Mouse (Mus musculus) MEL (cell line): ENCODE measurements around the gene Gdpd3. TPM values are rescaled to one million over a fixed set of nuclear protein-coding genes. Genes with fewer than 3 reads are reported as not detected.
A peak's percentile ranks its signal among the peaks of the same experiment; 100 is the strongest.

Experiments
- DNase-seq: peaks from one replicate; pipeline ENCODE4 v3.0.0; 2011; ENCODE audit warnings: low read depth, low spot score
- H3K27ac ChIP-seq: 2 replicates; pipeline ENCODE4 v1.5.1; 2012; ENCODE audit warnings: low read depth, mild to moderate bottlenecking, control low read depth, low read length, moderate library complexity; ENCODE audit not compliant: control insufficient read depth
- H3K27me3 ChIP-seq, 2 experiments: fragments of 150-350 bp in 1 of 2; sonication (generic) in 1 of 2; 2 replicates each; pipeline ENCODE4 v1.6.1; 2012; ENCODE audit warnings: low read length in 2 of 2, mild to moderate bottlenecking in 2 of 2, improper control_type of control experiment in 1 of 2, moderate library complexity in 1 of 2; ENCODE audit not compliant: insufficient read depth in 2 of 2, control insufficient read depth in 1 of 2
- H3K36me3 ChIP-seq, 2 experiments: 2 replicates each; pipeline ENCODE4 v1.6.1; 2012 to 2014; ENCODE audit warnings: low read length in 2 of 2, improper control_type of control experiment in 1 of 2, inconsistent platforms in 1 of 2, mild to moderate bottlenecking in 1 of 2; ENCODE audit not compliant: insufficient read depth in 2 of 2, control insufficient read depth in 1 of 2
- H3K4me1 ChIP-seq, 2 experiments: fragments of 150-350 bp in 1 of 2; sonication (generic) in 1 of 2; 2 replicates each; pipeline ENCODE4 v1.6.1; 2012; ENCODE audit warnings: low read length in 2 of 2, improper control_type of control experiment in 1 of 2, mild to moderate bottlenecking in 1 of 2; ENCODE audit not compliant: insufficient read depth in 2 of 2, control insufficient read depth in 1 of 2
- H3K4me3 ChIP-seq, 2 experiments: fragments of 150-350 bp in 1 of 2; sonication (generic) in 1 of 2; 2 replicates each; pipeline ENCODE4 v1.5.1; 2012; ENCODE audit warnings: low read depth in 2 of 2, low read length in 2 of 2, mild to moderate bottlenecking in 2 of 2, moderate library complexity in 2 of 2, control low read depth in 1 of 2, improper control_type of control experiment in 1 of 2; ENCODE audit not compliant: control insufficient read depth in 1 of 2, insufficient read depth in 1 of 2
- H3K79me2 ChIP-seq: 2 replicates; pipeline ENCODE4 v1.6.1; 2012; ENCODE audit warnings: mild to moderate bottlenecking, low read length, moderate library complexity; ENCODE audit not compliant: control insufficient read depth, poor library complexity, insufficient read depth
- H3K9ac ChIP-seq: 2 replicates; pipeline ENCODE4 v1.6.1; 2012; ENCODE audit warnings: low read depth, mild to moderate bottlenecking, control low read depth, low read length, moderate library complexity; ENCODE audit not compliant: control insufficient read depth, poor library complexity, severe bottlenecking
- H3K9me3 ChIP-seq: fragments of 150-350 bp; sonication (generic); replicated peaks from 2 replicates; pipeline ENCODE4 v1.6.1; 2012; ENCODE audit warnings: mild to moderate bottlenecking, low read length, improper control_type of control experiment, moderate library complexity; ENCODE audit not compliant: insufficient read depth
- CHD1 ChIP-seq: IDR thresholded peaks from 2 replicates; pipeline ENCODE4 v1.6.1; 2012; ENCODE audit warnings: low read depth, mild to moderate bottlenecking, inconsistent platforms, low read length, improper control_type of control experiment
- E2F4 ChIP-seq: IDR thresholded peaks from 2 replicates; pipeline ENCODE4 v1.6.1; 2011; ENCODE audit warnings: low read depth, low read length, improper control_type of control experiment, borderline replicate concordance
- EP300 ChIP-seq, 2 experiments: IDR thresholded peaks; 2 replicates each; pipeline ENCODE4 v1.6.1; 2011; ENCODE audit warnings: improper control_type of control experiment in 2 of 2, low read length in 2 of 2, low read depth in 1 of 2, mild to moderate bottlenecking in 1 of 2
- ETS1 ChIP-seq: IDR thresholded peaks from 2 replicates; pipeline ENCODE4 v1.6.1; 2012; ENCODE audit warnings: low read depth, mild to moderate bottlenecking, inconsistent platforms, low read length, improper control_type of control experiment, moderate library complexity
- GABPA ChIP-seq: IDR thresholded peaks from 2 replicates; pipeline ENCODE4 v1.6.1; 2012; ENCODE audit warnings: low read depth, mild to moderate bottlenecking, inconsistent platforms, low read length, improper control_type of control experiment, moderate library complexity
- GATA1 ChIP-seq: IDR thresholded peaks from 2 replicates; pipeline ENCODE4 v1.6.1; 2011; ENCODE audit warnings: low read depth, low read length, improper control_type of control experiment
- HCFC1 ChIP-seq: IDR thresholded peaks from 2 replicates; pipeline ENCODE4 v1.6.1; 2012; ENCODE audit warnings: low read depth, mild to moderate bottlenecking, inconsistent platforms, low read length, improper control_type of control experiment, moderate library complexity
- JUND ChIP-seq: IDR thresholded peaks from 2 replicates; pipeline ENCODE4 v1.6.1; 2011; ENCODE audit warnings: low read depth, mild to moderate bottlenecking, improper control_type of control experiment, low read length
- KAT2A ChIP-seq: conservative IDR thresholded peaks from 2 replicates; pipeline ENCODE4 v1.6.1; 2012; ENCODE audit warnings: low read depth, low read length, improper control_type of control experiment, inconsistent platforms
- MAX ChIP-seq: IDR thresholded peaks from 2 replicates; pipeline ENCODE4 v1.6.1; 2011; ENCODE audit warnings: low read length, improper control_type of control experiment
- MAZ ChIP-seq: IDR thresholded peaks from 2 replicates; pipeline ENCODE4 v1.6.1; 2012; ENCODE audit warnings: low read depth, mild to moderate bottlenecking, inconsistent platforms, low read length, improper control_type of control experiment
- MEF2A ChIP-seq: IDR thresholded peaks from 2 replicates; pipeline ENCODE4 v1.6.1; 2014; ENCODE audit warnings: low read depth, mild to moderate bottlenecking, inconsistent platforms, low read length, improper control_type of control experiment; ENCODE audit not compliant: poor library complexity, insufficient replicate concordance, severe bottlenecking; ENCODE audit errors: extremely low read depth
- MXI1 ChIP-seq: IDR thresholded peaks from 2 replicates; pipeline ENCODE4 v1.6.1; 2011; ENCODE audit warnings: mild to moderate bottlenecking, low read depth, low read length, improper control_type of control experiment
- MYB ChIP-seq: IDR thresholded peaks from 2 replicates; pipeline ENCODE4 v1.6.1; 2011; ENCODE audit warnings: mild to moderate bottlenecking, low read depth, low read length, improper control_type of control experiment
- MYC ChIP-seq: IDR thresholded peaks from 2 replicates; pipeline ENCODE4 v1.6.1; 2011; ENCODE audit warnings: low read depth, mild to moderate bottlenecking, low read length, improper control_type of control experiment, moderate library complexity
- NELFE ChIP-seq: IDR thresholded peaks from 2 replicates; pipeline ENCODE4 v1.6.1; 2011; ENCODE audit warnings: low read depth, low read length, improper control_type of control experiment
- NRF1 ChIP-seq: IDR thresholded peaks from 2 replicates; pipeline ENCODE4 v1.6.1; 2014; ENCODE audit warnings: low read depth, mild to moderate bottlenecking, inconsistent platforms, low read length, improper control_type of control experiment, moderate library complexity; ENCODE audit not compliant: poor library complexity, insufficient read depth, severe bottlenecking
- POLR2A ChIP-seq, 2 experiments: IDR thresholded peaks; 2 replicates each; pipeline ENCODE4 v1.6.1; 2011 to 2012; ENCODE audit warnings: low read length in 2 of 2, mild to moderate bottlenecking in 2 of 2, control low read depth in 1 of 2, improper control_type of control experiment in 1 of 2, low read depth in 1 of 2, moderate library complexity in 1 of 2; ENCODE audit not compliant: control insufficient read depth in 1 of 2, insufficient read depth in 1 of 2, poor library complexity in 1 of 2
- POLR2AphosphoS2 ChIP-seq: IDR thresholded peaks from 2 replicates; pipeline ENCODE4 v1.6.1; 2011; ENCODE audit warnings: low read length, improper control_type of control experiment
- RCOR1 ChIP-seq: IDR thresholded peaks from 2 replicates; pipeline ENCODE4 v1.6.1; 2012; ENCODE audit warnings: low read depth, mild to moderate bottlenecking, inconsistent platforms, low read length, improper control_type of control experiment
- SIN3A ChIP-seq: IDR thresholded peaks from 2 replicates; pipeline ENCODE4 v1.6.1; 2012; ENCODE audit warnings: low read length, improper control_type of control experiment, inconsistent platforms
- SMC3 ChIP-seq: IDR thresholded peaks from 2 replicates; pipeline ENCODE4 v1.6.1; 2011; ENCODE audit warnings: low read depth, low read length, improper control_type of control experiment
- TAL1 ChIP-seq: IDR thresholded peaks from 2 replicates; pipeline ENCODE4 v1.6.1; 2012; ENCODE audit warnings: mild to moderate bottlenecking, inconsistent platforms, low read length, moderate library complexity, mixed read lengths
- TBP ChIP-seq: IDR thresholded peaks from 2 replicates; pipeline ENCODE4 v1.8.0; 2011; ENCODE audit warnings: low read depth, low read length, improper control_type of control experiment
- TCF12 ChIP-seq: IDR thresholded peaks from 2 replicates; pipeline ENCODE4 v1.6.1; 2014; ENCODE audit warnings: low read depth, mild to moderate bottlenecking, inconsistent platforms, low read length, improper control_type of control experiment, moderate library complexity
- UBTF ChIP-seq: IDR thresholded peaks from 2 replicates; pipeline ENCODE4 v1.6.1; 2012; ENCODE audit warnings: low read depth, mild to moderate bottlenecking, inconsistent platforms, low read length, improper control_type of control experiment, moderate library complexity, borderline replicate concordance; ENCODE audit not compliant: insufficient read depth
- USF1 ChIP-seq: IDR thresholded peaks from 2 replicates; pipeline ENCODE4 v1.6.1; 2014; ENCODE audit warnings: low read depth, mild to moderate bottlenecking, inconsistent platforms, low read length, improper control_type of control experiment, moderate library complexity
- USF2 ChIP-seq, 2 experiments: IDR thresholded peaks; 2 replicates each; pipeline ENCODE4 v1.6.1; 2011 to 2012; ENCODE audit warnings: improper control_type of control experiment in 2 of 2, low read length in 2 of 2, borderline replicate concordance in 1 of 2, inconsistent platforms in 1 of 2, low read depth in 1 of 2, mild to moderate bottlenecking in 1 of 2; ENCODE audit not compliant: insufficient read depth in 1 of 2
- ZC3H11A ChIP-seq: IDR thresholded peaks from 2 replicates; pipeline ENCODE4 v1.6.1; 2012; ENCODE audit warnings: low read depth, mild to moderate bottlenecking, inconsistent platforms, low read length, improper control_type of control experiment
- ZKSCAN1 ChIP-seq: IDR thresholded peaks from 2 replicates; pipeline ENCODE4 v1.6.1; 2012; ENCODE audit warnings: low read depth, mild to moderate bottlenecking, inconsistent platforms, low read length, improper control_type of control experiment, moderate library complexity
- ZMIZ1 ChIP-seq: IDR thresholded peaks from 2 replicates; pipeline ENCODE4 v1.6.1; 2012; ENCODE audit warnings: low read depth, mild to moderate bottlenecking, inconsistent platforms, low read length, improper control_type of control experiment, moderate library complexity
- ZNF384 ChIP-seq: IDR thresholded peaks from 2 replicates; pipeline ENCODE4 v1.6.1; 2012; ENCODE audit warnings: low read depth, mild to moderate bottlenecking, inconsistent platforms, low read length, improper control_type of control experiment
- polyA plus RNA-seq, 2 experiments: library from polyadenylated mRNA; stranded (reverse) in 1 of 2; unstranded in 1 of 2; fragments of >175 nt in 1 of 2; fragments of >200 nt in 1 of 2; gene quantifications; 2 replicates each; pipeline versions ENCODE4 v1.2.1 to v1.2.4; 2012; ENCODE audit warnings: low replicate concordance in 2 of 2, low read depth in 1 of 2; ENCODE audit not compliant: insufficient read length in 2 of 2, insufficient read depth in 1 of 2, missing spikeins in 1 of 2
- total RNA-seq: library from RNA; depleted of rRNA; stranded (reverse); fragments of 300-350 nt; gene quantifications from 2 replicates; pipeline ENCODE4 v1.2.3, GENCODE M21; 2012

The Gdpd3 gene
- total and polyA plus RNA-seq, 3 experiments = 12.7 to 13.0 TPM; not detected in 1

DNA sequence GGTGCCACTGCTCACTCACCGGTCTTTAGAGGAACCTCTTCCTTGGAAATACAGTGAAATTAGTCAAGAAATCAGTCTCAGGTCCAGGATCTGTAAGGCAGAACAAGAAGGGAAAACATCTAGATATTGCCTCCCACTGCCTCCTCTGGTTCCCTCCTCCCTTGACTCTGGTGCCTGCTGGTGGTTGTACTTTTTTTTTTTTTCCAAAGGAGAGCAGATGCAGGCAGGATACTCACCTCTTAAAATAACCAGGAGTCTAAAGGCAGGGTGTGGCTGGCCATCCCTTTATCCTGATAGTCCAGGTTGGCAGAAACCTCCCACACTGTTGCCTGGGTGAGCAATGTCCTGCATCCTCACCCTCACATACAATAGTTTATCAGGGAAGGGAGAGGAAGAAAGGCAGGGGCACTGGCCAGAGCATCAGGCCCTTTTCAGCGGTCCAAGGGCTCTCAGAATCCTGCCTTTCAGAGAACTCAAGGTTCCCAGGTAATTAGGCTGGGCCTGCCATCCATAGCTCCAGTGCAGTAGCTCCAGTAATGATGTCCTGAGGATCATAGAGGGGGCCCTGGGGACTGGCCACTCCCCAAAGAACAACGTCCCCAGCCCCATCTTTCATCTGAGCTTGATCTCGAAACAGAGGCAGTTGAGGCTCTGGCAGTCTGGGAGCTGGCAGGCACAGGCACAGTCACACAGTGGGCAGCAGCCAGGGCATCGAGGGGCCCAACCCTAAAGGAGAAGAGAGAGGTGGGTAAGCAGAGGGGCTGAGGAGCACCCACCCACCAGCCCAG lies 34.3 kb downstream of the Gdpd3 start (continued):
- TF ChIP-seq MYB (no peak), POLR2AphosphoS2 (0 out of 2 replicates have a peak, but pooled peaks have one; percentile 17), UBTF (no peak), GABPA (no peak), MEF2A (no peak)

DNA sequence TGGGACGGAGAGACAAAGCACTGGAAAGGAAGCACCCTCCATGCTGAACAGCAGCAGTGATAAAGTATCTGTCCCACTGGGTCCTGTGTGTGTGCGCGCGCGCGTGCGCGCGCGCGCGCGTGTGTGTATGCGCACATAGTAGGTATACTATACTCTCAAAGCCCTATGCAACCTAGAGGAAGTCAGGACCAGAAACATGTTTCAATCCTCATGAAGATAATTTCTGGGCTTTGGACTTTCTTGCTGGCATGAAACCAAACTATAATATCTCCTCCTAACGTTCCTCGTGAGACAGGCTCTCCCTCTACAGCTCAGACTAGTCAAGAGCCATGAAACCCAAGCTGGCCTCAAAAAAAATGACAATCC lies 34.9 kb downstream of the Gdpd3 start:
- Histone ChIP-seq H3K79me2 (peaks cover 35% of the 10 kb centered on the region), H3K36me3 (peaks cover 9 to 44% of the 10 kb centered on the region in 2 experiments), H3K4me1 (peaks cover 20 to 47% of the 10 kb centered on the region in 2 experiments), H3K27ac (peak overlapping the region; percentile 92), H3K9ac (peak overlapping the region; percentile 65), H3K4me3 (peak overlapping the region; percentile 56 to 78), H3K9me3 (no peaks in the 10 kb centered on the region), H3K27me3 (no peaks in the 10 kb centered on the region)
- DNase-seq = peak; percentile 79
- TF ChIP-seq MXI1 (peak; percentile 68), JUND (no peak), ZKSCAN1 (peak; percentile 100), TAL1 (no peak), MYC (peak; percentile 82), USF2 (IDR thresholded peaks at IDR 0.05; ENCODE audit: borderline replicate concordance in 1 of 2, insufficient read depth in 1 of 2, low read depth in 1 of 2, low read length in 2 of 2) (no peak), SMC3 (no peak), GABPA (no peak), EP300 (IDR thresholded peaks at IDR 0.05; ENCODE audit: low read depth in 1 of 2, low read length in 2 of 2) (peak; percentile 57 to 62), ZMIZ1 (no peak), MAZ (no peak), E2F4 (0 out of 2 replicates have a peak, but pooled peaks have one; percentile 37), KAT2A (no peak), SIN3A (peak; percentile 77), GATA1 (no peak), ZC3H11A (no peak), POLR2AphosphoS2 (no peak), HCFC1 (no peak), CHD1 (0 out of 2 replicates have a peak, but pooled peaks have one; percentile 91), UBTF (no peak), TCF12 (peak; percentile 53; the same call in 1 of the 2 replicates), ETS1 (peak; percentile 64; the same call in 1 of the 2 replicates), ZNF384 (peak; percentile 40; the same call in 1 of the 2 replicates), MYB (no peak), TBP (peak; percentile 36; the same call in 1 of the 2 replicates), MAX (peak; percentile 68; the same call in 1 of the 2 replicates), RCOR1 (0 out of 2 replicates have a peak, but pooled peaks have one; percentile 17), POLR2A (IDR thresholded peaks at IDR 0.05; ENCODE audit: control insufficient read depth in 1 of 2, insufficient read depth in 1 of 2, low read depth in 1 of 2, low read length in 2 of 2, poor library complexity in 1 of 2) (peak in 1 of 2 experiments; percentile 43; a peak in 1 of 4 replicates), NRF1 (peak; percentile 74), USF1 (no peak), NELFE (peak; percentile 32; the same call in 1 of the 2 replicates)
